Mouse (Mus musculus) embryonic facial prominence, embryonic 11.5 days (tissue): ENCODE measurements around the gene Ece1. TPM values are rescaled to one million over a fixed set of nuclear protein-coding genes. Genes with fewer than 3 reads are reported as not detected.

Experiments used
- ATAC-seq: fragments of 200-750 bp; cut with Nextera tagmentation; replicated peaks from 2 replicates; pipeline ENCODE4 v1.8.0; 2017; ENCODE audit warnings: low read depth; ENCODE audit not compliant: insufficient number of reproducible peaks, low FRiP score, low TSS enrichment
- DNase-seq: peaks from one replicate; pipeline ENCODE4 v3.0.0-alpha.2; 2015; ENCODE audit warnings: low spot score
- H3K27ac ChIP-seq: fragments of 300-500 bp; sonication (generic); replicated peaks from 2 replicates; pipeline ENCODE4 v1.5.1; 2014; ENCODE audit warnings: mild to moderate bottlenecking, low read depth, low read length, control low read depth
- H3K27me3 ChIP-seq: fragments of 300-500 bp; sonication (generic); 2 replicates; pipeline ENCODE4 v1.6.1; 2014; ENCODE audit warnings: mild to moderate bottlenecking, low read length, moderate library complexity, mixed read lengths; ENCODE audit not compliant: control insufficient read depth, insufficient read depth
- H3K36me3 ChIP-seq: fragments of 300-500 bp; sonication (generic); replicated peaks from 2 replicates; pipeline ENCODE4 v1.6.1; 2014; ENCODE audit warnings: low read depth, mild to moderate bottlenecking, low read length, moderate library complexity, mixed read lengths; ENCODE audit not compliant: control insufficient read depth, insufficient read depth
- H3K4me1 ChIP-seq: fragments of 300-500 bp; sonication (generic); 2 replicates; pipeline ENCODE4 v1.6.1; 2014; ENCODE audit warnings: low read length, mixed read lengths; ENCODE audit not compliant: control insufficient read depth, insufficient read depth
- H3K4me2 ChIP-seq: fragments of 300-500 bp; sonication (generic); 2 replicates; pipeline ENCODE4 v1.6.1; 2014; ENCODE audit warnings: low read depth, mild to moderate bottlenecking, control low read depth, low read length, moderate library complexity
- H3K4me3 ChIP-seq: fragments of 300-500 bp; sonication (generic); 2 replicates; pipeline ENCODE4 v1.5.1; 2014; ENCODE audit warnings: low read depth, low read length, control low read depth
- H3K9ac ChIP-seq: fragments of 300-500 bp; sonication (generic); replicated peaks from 2 replicates; pipeline ENCODE4 v1.6.1; 2014; ENCODE audit warnings: mild to moderate bottlenecking, control low read depth, low read length
- H3K9me3 ChIP-seq: fragments of 300-500 bp; sonication (generic); replicated peaks from 2 replicates; pipeline ENCODE4 v1.6.1; 2016; ENCODE audit warnings: mild to moderate bottlenecking, low read length, inconsistent platforms, mixed read lengths; ENCODE audit not compliant: control insufficient read depth
- WGBS: fragments of 180-500 bp; shearing (Covaris S2); extraction: QIAGEN DNeasy Blood & Tissue Kit; methylation state at CpG from one replicate; pipeline ENCODE4 v1.1.7; 2014; 5-methylcytosine and 5-hydroxymethylcytosine counted together
- polyA plus RNA-seq: library from polyadenylated mRNA; unstranded; fragments of >200 nt; fragmentation: Nextera tagmentation; extraction: Ambion mirVana; gene quantifications from 2 replicates; pipeline ENCODE4 v1.2.1, GENCODE M21; 2014

Ece1 gene
- polyA plus RNA-seq, 1 experiment from 2014 or later, result 32.2 TPM

DNA sequence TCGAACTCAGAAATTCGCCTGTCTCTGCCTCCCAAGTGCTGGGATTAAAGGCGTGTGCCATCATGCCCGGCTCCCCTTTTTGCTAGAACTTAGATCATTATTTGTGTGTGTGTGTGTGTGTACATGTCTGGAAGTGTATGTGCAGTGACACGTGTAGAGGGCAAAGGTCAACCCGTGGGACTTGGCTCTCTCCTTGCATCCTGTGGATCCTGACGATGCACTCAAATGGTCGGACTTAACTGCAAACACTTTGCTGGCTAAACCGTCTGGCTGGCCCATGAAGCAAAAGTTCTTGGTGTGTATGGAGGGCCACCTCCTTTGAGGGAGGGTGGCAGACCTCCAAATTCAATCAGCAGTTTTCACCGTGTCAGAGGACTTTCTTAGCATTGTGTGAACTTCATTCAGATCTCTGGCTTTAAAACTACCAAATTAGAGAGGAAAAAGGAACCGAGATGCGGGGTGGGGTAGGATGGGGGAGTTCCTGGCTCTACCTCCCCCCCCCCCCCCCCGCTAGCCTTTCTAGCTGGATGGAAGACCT is 50.8 kb downstream of the Ece1 start:
- no peak for DNase-seq
- peak overlapping the region; percentile 44 for H3K4me3 ChIP-seq
- 50% methylated on average over 12 of the region's 13 CpGs for WGBS
- ATAC-seq, result no peak
- no peaks in the 10 kb centered on the region for H3K9me3 ChIP-seq
- H3K27ac ChIP-seq, result no peak overlapping the region
- H3K36me3 ChIP-seq, result no peaks in the 10 kb centered on the region
- H3K9ac ChIP-seq, result peak overlapping the region; percentile 57
- no peaks in the 10 kb centered on the region for H3K27me3 ChIP-seq
- peak overlapping the region; percentile 84 for H3K4me2 ChIP-seq
- peaks cover 4% of the 10 kb centered on the region for H3K4me1 ChIP-seq

DNA sequence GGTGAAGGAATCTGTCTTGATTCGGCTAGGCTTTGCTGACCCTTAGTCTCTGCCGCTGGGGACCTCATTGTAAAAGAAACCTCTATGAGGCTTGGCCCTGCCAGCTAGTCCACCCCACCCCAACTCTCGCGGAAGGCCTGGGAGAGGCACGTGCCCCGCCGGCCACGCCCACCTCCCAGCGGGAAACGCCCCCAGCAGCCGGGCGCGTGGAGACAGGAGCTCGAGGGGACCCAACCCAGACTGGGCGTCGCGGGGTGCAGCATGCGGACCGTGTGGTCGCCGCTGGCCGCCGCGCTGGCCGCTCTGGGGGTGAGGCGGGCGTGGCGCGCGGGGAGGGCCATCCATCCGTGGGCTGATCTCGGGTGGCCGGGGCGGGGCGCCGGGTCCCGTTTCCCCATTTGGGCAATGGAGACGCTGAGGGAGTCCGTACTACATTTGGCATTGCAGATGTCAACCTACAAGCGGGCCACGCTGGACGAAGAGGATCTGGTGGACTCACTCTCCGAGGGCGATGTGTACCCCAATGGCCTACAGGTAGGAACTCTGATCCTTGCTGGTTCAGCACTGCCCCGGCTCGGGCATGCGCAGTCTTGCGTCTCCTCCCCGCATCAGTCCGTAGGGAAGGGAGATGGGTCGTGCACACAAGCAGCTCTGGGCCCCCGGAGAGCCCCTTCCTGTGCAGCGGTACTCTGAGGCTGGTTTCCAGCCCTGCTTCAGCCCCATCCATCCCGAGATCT is 51.5 kb downstream of the Ece1 start:
- Histone ChIP-seq H3K9me3 (no peaks in the 10 kb centered on the region), H3K36me3 (no peaks in the 10 kb centered on the region), H3K9ac (peak overlapping the region; percentile 57), H3K4me3 (peak overlapping the region; percentile 44), H3K27ac (no peak overlapping the region), H3K27me3 (no peaks in the 10 kb centered on the region), H3K4me2 (peak overlapping the region; percentile 84), H3K4me1 (peaks cover 4% of the 10 kb centered on the region)
- 1% methylated on average over 54 of the region's 54 CpGs for WGBS
- peak; percentile 58 for ATAC-seq
- peak; percentile 85 for DNase-seq

DNA sequence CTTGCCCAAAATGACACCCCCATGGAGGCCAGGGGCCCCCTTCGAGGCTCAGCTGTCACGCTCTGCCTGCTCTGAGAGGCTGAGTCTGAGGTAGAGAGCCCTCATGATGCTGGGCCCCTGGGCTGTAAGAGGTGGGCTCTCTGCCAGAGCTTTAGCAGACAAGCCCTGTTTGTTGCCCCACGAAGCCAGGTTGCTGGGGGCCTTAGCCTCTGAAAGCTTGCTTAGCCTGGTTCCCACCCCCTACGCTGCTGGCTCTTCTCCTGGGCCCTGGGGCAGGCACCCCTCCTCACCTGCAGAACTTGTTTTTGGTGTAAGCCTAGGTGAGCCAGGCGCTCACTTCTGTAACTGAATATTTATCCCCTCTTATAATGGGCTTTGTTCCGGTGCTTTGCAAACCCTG is 55.6 kb downstream of the Ece1 start:
- Histone ChIP-seq H3K9ac (no peak overlapping the region), H3K27me3 (no peaks in the 10 kb centered on the region), H3K4me3 (no peak overlapping the region), H3K9me3 (no peaks in the 10 kb centered on the region), H3K4me2 (no peak overlapping the region), H3K27ac (0 out of 2 replicates have a peak overlapping the region, but pooled peaks have one; percentile 25), H3K36me3 (no peaks in the 10 kb centered on the region; the same call in 1 of the 2 replicates), H3K4me1 (peaks cover 20% of the 10 kb centered on the region)
- WGBS, result 57% methylated on average over 6 of the region's 6 CpGs
- ATAC-seq (no peak), DNase-seq (peak; percentile 54)

DNA sequence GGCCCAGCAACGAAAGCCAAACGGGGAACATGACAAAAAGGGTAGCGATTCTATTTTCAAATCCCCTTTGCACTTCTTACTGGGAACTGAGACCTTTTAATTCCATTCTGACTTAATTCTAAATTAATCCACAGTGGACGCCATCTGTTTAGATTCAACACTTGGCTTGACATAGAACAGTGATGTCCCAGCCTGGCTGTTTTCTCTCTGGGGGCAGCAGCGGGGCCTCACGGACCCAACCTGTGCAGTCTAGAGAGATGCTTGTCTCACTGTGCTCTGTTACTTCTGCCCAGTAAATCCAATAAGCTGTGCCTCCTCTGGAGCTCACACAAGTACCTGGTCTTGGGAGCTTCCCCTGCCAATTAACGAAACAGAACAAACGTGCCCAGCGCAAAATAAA is 56.5 kb downstream of the Ece1 start:
- H3K9ac ChIP-seq, result no peak overlapping the region
- peak overlapping the region; percentile 2; the same call in 1 of the 2 replicates for H3K27ac ChIP-seq
- H3K4me1 ChIP-seq, result peaks cover 20% of the 10 kb centered on the region
- DNase-seq (no peak), ATAC-seq (no peak)
- no peak overlapping the region for H3K4me2 ChIP-seq
- H3K27me3 ChIP-seq, result no peaks in the 10 kb centered on the region
- WGBS, result 71% methylated on average over 9 of the region's 9 CpGs
- H3K4me3 ChIP-seq, result no peak overlapping the region
- H3K36me3 ChIP-seq, result no peaks in the 10 kb centered on the region; the same call in none of the 2 replicates
- H3K9me3 ChIP-seq, result no peaks in the 10 kb centered on the region

DNA sequence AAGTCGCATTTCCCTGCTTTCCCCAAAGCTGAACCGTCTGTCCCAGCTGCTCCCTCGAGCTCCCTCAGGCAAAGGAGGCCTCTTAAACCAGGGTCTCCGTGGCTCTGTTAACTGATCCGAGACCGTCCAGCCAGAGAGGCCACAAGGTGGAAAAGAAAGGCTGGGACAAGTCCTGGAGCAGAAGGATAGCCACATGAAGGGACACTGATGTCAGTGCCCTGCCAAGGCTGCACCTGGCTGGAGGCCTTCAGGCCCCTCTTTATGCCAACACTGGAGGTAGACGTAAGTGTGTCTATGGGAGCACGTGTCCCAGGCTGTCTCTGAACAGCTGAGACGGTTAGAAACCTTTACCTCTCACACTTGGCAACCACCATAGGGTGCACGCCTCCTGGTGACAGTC is 57.1 kb downstream of the Ece1 start:
- 50% methylated on average over 10 of the region's 10 CpGs for WGBS
- no peak overlapping the region for H3K4me2 ChIP-seq
- H3K27me3 ChIP-seq, result no peaks in the 10 kb centered on the region
- no peaks in the 10 kb centered on the region; the same call in none of the 2 replicates for H3K36me3 ChIP-seq
- peak overlapping the region; percentile 28; the same call in 1 of the 2 replicates for H3K27ac ChIP-seq
- no peaks in the 10 kb centered on the region for H3K9me3 ChIP-seq
- H3K4me3 ChIP-seq, result no peak overlapping the region
- H3K4me1 ChIP-seq, result peaks cover 20% of the 10 kb centered on the region
- DNase-seq, result no peak
- H3K9ac ChIP-seq, result peak overlapping the region; percentile 6; the same call in 1 of the 2 replicates
- ATAC-seq, result no peak

DNA sequence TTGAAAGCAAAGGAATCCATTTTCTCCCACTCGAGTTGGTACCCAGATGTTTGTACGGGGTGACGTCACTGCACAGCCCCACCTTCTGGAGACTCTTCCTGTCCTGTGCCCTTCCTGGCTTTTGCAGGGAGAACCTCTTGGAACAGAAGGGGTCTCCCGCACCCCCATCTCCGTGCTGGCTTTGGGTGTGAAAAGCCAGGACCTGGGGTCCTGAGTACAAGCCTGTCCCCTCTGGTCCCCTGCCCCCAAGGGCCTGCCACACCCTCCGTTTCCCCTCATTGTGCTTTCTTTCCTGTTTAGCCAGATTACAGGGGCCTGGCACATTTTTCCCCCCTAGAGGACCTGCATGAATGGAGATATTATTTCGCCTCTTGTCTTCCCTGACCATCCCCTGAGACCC is 58.0 kb downstream of the Ece1 start:
- H3K27me3 ChIP-seq, result no peaks in the 10 kb centered on the region
- H3K36me3 ChIP-seq, result no peaks in the 10 kb centered on the region; the same call in none of the 2 replicates
- WGBS, result 20% methylated on average over 7 of the region's 7 CpGs
- no peak overlapping the region; the same call in 1 of the 2 replicates for H3K4me2 ChIP-seq
- peak overlapping the region; percentile 82 for H3K27ac ChIP-seq
- no peak for ATAC-seq
- H3K4me3 ChIP-seq, result no peak overlapping the region
- H3K9me3 ChIP-seq, result no peaks in the 10 kb centered on the region
- H3K4me1 ChIP-seq, result peaks cover 20% of the 10 kb centered on the region
- peak overlapping the region; percentile 32 for H3K9ac ChIP-seq
- DNase-seq, result peak; percentile 33

DNA sequence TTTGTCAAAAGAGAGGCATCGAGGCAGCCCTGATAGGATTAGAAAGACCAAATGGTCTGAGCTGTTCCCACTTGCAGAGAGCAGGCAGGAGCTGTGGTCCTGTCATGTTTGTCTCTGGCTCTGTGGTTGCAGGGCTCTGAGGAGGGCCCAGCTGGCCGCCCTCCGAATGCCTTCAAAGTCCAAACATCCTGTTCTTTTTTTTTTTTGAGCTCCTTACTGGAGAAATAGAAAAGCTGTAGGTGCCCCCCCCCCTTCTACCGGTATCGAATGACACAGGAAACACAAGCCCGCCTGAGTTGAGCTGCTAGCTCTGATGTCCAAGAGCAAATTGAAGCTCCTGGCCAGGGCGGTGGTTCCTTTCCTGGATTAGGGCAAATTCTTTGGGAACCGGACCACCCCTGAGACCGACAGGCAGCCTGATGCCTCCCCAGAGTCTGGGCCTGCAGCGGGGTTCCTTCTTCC is 58.5 kb downstream of the Ece1 start:
- Histone ChIP-seq H3K9ac (peak overlapping the region; percentile 34), H3K4me3 (no peak overlapping the region)

DNA sequence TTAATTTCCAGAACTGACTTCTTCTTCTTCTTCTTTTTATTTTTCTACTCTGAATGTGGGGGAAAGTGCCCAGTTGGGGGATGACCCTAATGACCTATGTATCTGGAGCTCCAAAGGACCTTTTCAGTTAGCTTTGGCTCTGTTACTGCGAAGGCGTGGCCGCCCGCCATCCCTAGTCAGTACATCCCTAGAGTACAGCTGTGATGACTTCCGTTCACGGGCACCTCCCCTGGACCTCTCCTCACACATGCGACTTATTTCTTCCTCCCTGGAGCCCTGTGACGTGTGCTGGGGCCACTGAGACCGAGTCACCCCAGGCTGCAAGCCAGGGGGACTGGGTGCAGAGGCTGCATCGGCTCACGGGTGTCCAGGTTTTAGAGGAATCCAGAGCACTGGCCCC is 59.5 kb downstream of the Ece1 start:
- Histone ChIP-seq H3K4me1 (peaks cover 20% of the 10 kb centered on the region), H3K36me3 (no peaks in the 10 kb centered on the region; the same call in none of the 2 replicates), H3K27me3 (no peaks in the 10 kb centered on the region), H3K9ac (no peak overlapping the region), H3K27ac (no peak overlapping the region), H3K4me2 (no peak overlapping the region; the same call in 1 of the 2 replicates), H3K4me3 (no peak overlapping the region), H3K9me3 (no peaks in the 10 kb centered on the region)
- ATAC-seq (no peak), DNase-seq (no peak)
- WGBS, result 80% methylated on average over 11 of the region's 11 CpGs

More for the DNA sequence above, 58.5 kb downstream of the Ece1 start:
- no peaks in the 10 kb centered on the region for H3K9me3 ChIP-seq
- DNase-seq, result peak; percentile 68
- no peak for ATAC-seq
- H3K4me1 ChIP-seq, result peaks cover 20% of the 10 kb centered on the region
- peak overlapping the region; percentile 23; the same call in 1 of the 2 replicates for H3K4me2 ChIP-seq
- no peaks in the 10 kb centered on the region for H3K27me3 ChIP-seq
- no peaks in the 10 kb centered on the region; the same call in none of the 2 replicates for H3K36me3 ChIP-seq
- peak overlapping the region; percentile 82 for H3K27ac ChIP-seq
- WGBS, result 2% methylated on average over 10 of the region's 10 CpGs
